Mouse (Mus musculus) layer of hippocampus, adult 9-10 months (tissue): ENCODE results near the gene Csrp1.

ENCODE experiments used
- DNase-seq: peaks from one replicate; pipeline ENCODE4 v3.0.0; 2022; ENCODE audit warnings: low spot score

The Csrp1 gene

GRCm38 (mm10) chr1:135771573-135771970 lies 51.7 kb downstream of the Csrp1 start:
- DNase-seq, result no peak

DNA sequence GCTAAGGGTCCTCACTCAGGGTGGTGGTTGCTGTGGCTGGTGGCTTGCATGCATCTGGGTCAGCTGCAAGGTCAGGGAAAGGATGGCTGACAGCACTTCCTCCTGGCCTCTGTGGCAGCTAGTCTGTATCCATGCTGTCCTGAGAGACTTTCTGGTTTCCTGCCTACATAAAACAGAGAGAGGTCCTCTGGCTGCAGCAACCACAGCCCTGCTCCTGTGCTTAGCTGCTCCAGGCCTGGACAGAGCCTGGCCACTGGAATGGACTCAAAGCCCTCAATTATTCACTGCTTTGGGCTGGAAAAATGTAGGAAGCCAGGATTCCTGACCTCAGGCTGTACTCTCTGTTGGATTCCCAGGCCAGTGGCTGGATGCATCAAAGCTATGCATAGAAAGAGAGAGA lies 56.7 kb downstream of the Csrp1 start:
- no peak for DNase-seq

DNA sequence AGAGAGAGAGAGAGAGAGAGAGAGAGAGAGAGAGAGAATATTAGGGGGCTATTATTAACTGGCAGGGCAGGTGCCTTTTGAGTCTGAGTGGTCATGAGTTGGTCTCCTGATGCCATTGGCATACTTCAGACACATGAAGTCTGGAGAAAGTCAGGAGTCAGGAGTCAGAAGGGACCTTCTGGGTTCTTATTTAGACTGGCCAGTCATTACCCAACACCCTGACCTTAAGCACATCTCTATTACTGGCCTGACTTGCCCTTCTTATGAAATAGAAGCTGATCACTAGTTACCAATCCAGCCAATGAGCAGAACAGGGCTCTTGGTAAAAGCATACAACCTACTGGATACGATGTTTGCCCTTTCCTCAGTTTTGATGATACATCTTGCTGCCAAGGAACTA lies 57.2 kb downstream of the Csrp1 start:
- DNase-seq, result no peak

DNA sequence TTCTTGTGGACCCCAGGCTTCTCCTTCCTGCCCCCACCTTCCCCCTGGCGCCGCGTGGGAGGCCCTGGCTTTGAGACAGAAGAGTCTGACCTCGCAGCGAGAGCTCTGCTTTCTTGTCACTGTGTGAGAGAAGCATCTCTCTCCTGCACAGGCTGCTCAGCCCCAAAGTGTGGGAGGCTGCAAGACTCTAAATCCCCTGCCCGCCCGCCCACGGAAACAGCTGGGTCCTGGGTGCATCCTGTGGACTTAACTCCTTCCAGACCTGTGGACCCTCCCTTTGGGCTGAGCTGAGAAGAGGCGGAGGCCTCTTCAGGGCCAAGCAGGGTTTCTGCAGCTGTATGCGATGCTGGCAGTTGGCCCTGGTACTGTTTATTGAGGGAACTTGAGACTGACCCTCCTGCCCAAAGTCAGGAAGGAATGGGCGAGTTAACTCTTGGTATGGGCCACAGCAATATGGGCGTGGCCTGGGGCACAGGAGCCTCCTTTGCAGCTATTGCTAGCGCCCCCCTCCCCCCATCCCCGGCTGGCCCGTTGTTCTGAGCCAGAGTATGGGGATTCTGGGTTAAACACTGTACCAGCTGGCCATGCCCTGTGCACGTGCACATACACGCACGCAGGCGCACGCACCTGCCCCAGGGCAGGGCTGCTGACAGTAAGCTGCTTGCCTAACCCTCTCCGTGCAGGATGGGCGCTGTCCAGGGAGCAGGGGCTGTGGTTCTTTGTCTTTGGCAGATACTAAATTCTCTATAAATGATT lies 59.1 kb downstream of the Csrp1 start, which contains the start of gene Tnni1:
Tnni1 (plus strand) TSS at position 655 of the 756 bp plus-strand sequence.
- no peak for DNase-seq

DNA sequence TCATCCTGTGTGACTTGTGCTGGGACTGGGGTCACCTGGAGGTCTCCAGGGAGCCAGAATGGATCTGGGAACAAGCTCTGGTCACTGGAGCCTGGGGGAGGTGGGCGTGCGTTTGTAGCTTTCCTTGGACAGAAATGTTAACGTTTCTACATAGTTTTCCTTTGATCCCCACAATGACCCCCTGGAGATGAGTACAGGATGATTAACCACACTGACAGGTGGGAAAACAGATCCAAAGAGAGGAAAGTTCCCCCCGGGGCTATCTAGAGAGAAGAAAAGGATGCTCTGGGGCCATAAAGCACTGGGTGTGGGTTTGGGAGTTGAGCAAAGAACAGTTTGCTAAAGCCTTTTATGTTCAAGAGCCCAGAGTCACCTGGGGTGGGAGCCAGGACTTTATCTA lies 60.8 kb downstream of the Csrp1 start:
- DNase-seq, result no peak

- peak; percentile 47 for DNase-seq
These were observed 61.4 kb downstream of the Csrp1 start for GRCm38 (mm10) chr1:135781220-135781619.

- no peak for DNase-seq
These were observed 63.0 kb downstream of the Csrp1 start for GRCm38 (mm10) chr1:135782816-135783215.

DNA sequence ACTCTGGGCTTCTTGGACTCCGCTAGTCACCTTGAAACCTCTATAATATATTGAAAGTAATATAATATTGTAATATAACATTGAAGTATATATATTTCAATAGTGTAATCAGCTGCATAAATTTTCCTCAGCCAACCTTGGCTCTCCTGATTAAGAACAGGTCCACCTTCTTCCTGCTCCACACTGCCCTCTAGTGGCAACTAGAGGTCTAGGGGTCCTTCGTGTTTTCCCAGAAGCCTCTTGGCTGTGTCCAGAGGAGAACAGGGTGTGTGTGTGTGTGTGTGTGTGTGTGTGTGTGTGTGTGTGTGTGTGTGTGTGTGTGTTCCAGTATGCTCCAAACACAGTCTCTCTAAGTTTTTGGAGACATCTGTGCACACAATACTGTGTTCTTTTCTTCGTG lies 67.9 kb downstream of the Csrp1 start:
- DNase-seq, result no peak

DNA sequence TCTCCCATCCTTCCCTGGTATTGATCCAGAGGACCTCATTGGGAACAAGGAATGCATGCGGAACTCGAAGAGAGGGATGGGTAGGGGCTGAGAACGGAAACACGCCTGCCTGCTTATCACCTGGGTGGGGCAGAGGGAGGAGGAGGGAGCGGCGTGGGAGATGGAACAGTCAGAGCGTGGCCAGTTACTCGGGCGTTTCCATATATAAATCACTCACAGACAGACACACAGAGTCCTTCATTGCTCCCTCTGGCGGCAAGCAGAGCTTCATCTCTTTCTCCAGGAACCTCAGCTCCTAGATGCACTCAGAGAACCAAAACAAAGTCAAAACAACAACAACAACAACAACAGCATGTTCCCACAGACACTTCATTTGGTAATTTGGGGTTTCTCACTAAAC lies 68.8 kb downstream of the Csrp1 start:
- no peak for DNase-seq

GRCm38 (mm10) chr1:135789815-135790214 lies 70.0 kb downstream of the Csrp1 start:
- DNase-seq, result no peak

DNA sequence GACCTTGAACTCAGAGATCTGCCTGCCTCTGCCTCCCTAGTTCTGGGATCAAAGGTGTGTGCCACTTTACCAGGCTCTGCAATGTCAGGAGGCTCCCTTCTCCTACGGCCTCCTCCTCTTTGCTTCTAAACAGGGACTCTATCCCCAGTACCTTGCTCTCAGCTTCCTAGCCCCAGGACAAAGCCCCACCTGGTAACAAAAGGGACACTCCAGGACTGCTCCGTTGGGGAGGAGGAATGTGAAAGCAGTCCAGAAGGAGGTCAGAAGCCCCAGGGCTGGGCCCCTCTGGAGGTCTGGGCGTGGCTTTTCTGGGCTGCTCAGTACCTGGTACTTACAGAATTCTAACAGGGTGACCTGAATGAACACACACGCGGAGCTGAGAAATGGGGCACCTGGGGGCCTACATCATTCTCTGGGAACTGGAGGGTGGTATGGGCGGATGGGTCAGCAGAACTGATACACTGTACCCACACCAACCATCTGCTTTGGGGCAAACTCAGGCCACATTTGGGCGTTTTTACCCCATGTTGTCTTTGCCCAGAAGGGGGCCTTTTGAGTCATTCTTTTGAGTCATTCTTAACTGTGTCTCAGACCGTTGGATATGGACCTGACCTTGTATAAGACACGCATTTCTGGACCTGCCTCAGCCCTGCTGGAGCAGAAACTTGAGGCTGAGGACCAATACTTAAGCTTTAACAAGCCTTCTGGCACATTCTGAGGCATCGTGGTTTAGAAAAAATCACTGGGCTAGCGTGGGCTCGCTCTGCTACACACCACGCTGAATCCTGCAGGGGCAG lies 72.5 kb downstream of the Csrp1 start:
- DNase-seq, result no peak

GRCm38 (mm10) chr1:135793370-135794215 lies 73.7 kb downstream of the Csrp1 start:
- DNase-seq, result no peak

DNA sequence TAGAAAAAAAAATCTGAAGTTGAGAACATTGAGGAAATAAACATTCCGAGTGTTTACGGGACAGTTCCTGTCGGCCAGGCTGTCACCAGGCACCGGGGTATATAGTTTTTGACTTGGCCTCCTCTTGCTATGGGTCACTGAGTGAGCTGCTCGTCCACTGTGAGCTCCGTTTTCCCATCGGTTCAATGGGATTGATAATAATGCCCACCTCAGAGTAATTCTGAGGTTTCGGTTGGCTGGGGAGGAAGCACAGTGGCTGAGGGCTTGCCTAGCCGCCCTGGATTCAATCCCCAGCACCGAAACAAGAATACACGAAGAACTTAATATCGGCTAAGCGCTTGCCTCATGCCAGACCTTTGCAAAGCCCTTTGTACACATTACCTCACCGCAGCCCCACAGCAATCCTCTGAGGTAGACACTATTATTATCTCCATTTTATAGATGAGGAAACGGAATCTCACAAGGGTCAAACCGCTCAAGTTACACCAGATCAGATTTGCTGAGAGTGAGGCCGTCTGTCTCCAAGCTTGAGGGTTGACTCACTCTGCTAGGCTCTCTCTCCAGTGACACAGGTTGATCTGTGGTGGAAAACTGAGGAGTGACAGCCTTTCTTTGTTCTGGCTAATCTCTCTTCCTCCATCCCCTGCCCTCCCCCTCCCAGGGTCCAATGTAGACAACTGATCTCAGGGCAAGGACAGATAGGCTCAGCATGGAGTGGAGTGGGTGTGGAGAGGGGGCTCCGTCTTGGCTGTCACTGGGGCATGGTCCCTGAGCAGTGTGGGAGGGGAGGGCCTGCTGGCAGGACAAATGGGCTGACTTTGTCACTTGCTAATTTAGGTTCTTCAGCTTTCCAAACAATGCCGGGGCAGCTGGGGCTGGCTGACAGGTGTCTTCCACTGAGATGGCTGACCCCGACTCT lies 74.6 kb downstream of the Csrp1 start:
- DNase-seq, result no peak

DNA sequence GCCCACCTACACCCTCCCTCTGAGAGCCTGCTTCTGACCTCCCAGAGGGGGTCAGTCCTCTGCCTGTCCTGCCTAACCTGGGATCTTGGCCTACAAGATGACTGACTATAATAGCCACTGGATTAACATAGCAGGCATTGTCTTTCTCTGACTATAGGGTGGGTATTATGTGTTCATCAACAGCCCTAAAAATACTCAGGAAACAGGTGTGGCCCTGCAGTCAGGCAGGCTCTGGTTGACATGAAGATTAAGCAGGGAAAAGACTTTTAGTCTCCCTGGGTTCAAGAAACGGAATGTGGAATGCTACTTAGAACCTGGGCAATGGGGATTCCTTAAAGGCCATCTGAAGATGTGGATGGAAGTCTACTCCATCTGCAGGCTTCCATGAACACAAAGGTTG lies 78.6 kb downstream of the Csrp1 start:
- no peak for DNase-seq

GRCm38 (mm10) chr1:135799109-135799627 lies 79.3 kb downstream of the Csrp1 start:
- DNase-seq, result no peak

- no peak for DNase-seq
These were observed 80.5 kb downstream of the Csrp1 start for GRCm38 (mm10) chr1:135800192-135800950.
